Mouse (Mus musculus) testis, adult 2 months (tissue): Measurements from ENCODE around the gene Olfr1358. TPM values are rescaled to one million over a fixed set of nuclear protein-coding genes. Genes with fewer than 3 reads are reported as not detected.
"Not testable (repeated sequence)": the region's sequence is repeated elsewhere in the genome, so short reads cannot be mapped to it uniquely, and the experiment has no call there.

ENCODE experiments used
- H3K27ac ChIP-seq: fragments of 200-500 bp; 2 replicates; pipeline ENCODE4 v1.5.1; 2012; ENCODE audit warnings: low read depth, low read length; ENCODE audit not compliant: control insufficient read depth, insufficient read depth
- H3K27me3 ChIP-seq: fragments of 200-500 bp; 2 replicates; pipeline ENCODE4 v1.6.1; 2012; ENCODE audit warnings: mild to moderate bottlenecking, low read length, moderate library complexity; ENCODE audit not compliant: control insufficient read depth, insufficient read depth
- H3K36me3 ChIP-seq: fragments of 200-500 bp; 2 replicates; pipeline ENCODE4 v1.6.1; 2012; ENCODE audit warnings: mild to moderate bottlenecking, low read length; ENCODE audit not compliant: control insufficient read depth, insufficient read depth
- H3K4me1 ChIP-seq: fragments of 200-500 bp; 2 replicates; pipeline ENCODE4 v1.6.1; 2012; ENCODE audit warnings: low read length; ENCODE audit not compliant: control insufficient read depth, insufficient read depth
- H3K4me3 ChIP-seq: fragments of 200-500 bp; 2 replicates; pipeline ENCODE4 v1.5.1; 2012; ENCODE audit warnings: low read depth, mild to moderate bottlenecking, low read length, moderate library complexity, mixed read lengths; ENCODE audit not compliant: control insufficient read depth
- CTCF ChIP-seq: fragments of 200-500 bp; IDR thresholded peaks from 2 replicates; pipeline ENCODE4 v1.5.1; 2012; ENCODE audit warnings: low read depth, mild to moderate bottlenecking, inconsistent platforms, low read length, moderate library complexity; ENCODE audit not compliant: control insufficient read depth, insufficient read depth, insufficient replicate concordance
- POLR2A ChIP-seq: fragments of 200-500 bp; IDR thresholded peaks from 2 replicates; pipeline ENCODE4 v1.6.1; 2012; ENCODE audit warnings: low read depth, mild to moderate bottlenecking, inconsistent platforms, low read length, moderate library complexity; ENCODE audit not compliant: control insufficient read depth
- polyA plus RNA-seq: library from polyadenylated mRNA; depleted of rRNA; stranded (reverse); fragments of >200 nt; gene quantifications from 2 replicates; pipeline ENCODE4 v1.2.3, GENCODE M21; 2012; rRNA removed

The Olfr1358 gene
- polyA plus RNA-seq, 1 experiment, result 0.54 TPM

GRCm38 (mm10) chr10:78520260-78521005, 3.2 kb downstream of the Olfr1358 start:
- TF ChIP-seq POLR2A (no peak), CTCF (peak; percentile 36; the same call in 1 of the 2 replicates)
- peak overlapping the region; percentile 51 for H3K4me3 ChIP-seq
- H3K36me3 ChIP-seq, result no peaks in the 10 kb centered on the region
- H3K27ac ChIP-seq, result no peak overlapping the region
- no peaks in the 10 kb centered on the region for H3K27me3 ChIP-seq
- H3K4me1 ChIP-seq, result peaks cover 2% of the 10 kb centered on the region; the same call in 1 of the 2 replicates

DNA sequence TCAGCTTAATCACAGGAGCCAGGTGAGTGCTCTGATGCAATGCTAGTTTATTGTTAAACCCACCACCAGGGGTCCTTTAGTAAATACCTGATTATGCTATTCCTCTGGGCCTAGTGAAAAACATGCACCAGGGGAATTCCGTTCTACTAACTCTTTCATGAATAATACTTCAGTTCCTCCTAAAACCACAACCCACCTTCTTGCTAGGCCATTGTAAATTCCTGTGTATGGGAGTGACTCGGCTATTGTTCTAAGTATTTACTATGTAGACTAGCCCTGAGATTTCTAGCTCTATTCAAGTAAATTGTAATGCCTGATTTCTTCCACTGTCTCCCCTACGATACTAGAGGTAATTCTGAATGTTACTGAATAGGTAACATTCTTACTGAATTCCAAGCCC, 7.8 kb downstream of the Olfr1358 start:
- not testable (repeated sequence) for H3K4me3 ChIP-seq

DNA sequence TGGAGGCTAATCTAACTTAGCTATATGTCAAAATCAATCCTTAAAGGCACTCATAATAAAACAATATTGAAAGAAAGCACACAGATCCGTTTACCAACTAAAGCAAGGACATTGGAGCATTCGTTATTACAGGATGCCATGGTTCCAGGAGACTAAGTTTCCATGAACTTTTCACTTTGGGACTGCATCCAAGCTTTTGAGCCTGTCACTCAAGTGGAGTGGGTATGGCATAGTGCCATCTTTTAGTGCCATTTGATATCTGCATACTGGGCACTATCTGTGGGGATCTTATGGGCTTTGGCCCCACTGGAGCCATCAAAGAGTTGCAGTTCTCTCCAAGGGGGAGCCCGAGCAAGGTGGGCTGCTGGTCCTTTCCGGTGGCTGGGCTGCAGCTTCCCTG, 8.3 kb downstream of the Olfr1358 start:
- Histone ChIP-seq H3K27ac (no peak overlapping the region), H3K36me3 (no peaks in the 10 kb centered on the region)
- TF ChIP-seq POLR2A, result no peak
- TF ChIP-seq CTCF, result no peak

More for the DNA sequence above, 7.8 kb downstream of the Olfr1358 start:
- not testable (repeated sequence) for H3K27ac ChIP-seq, H3K27me3 ChIP-seq, H3K4me1 ChIP-seq, H3K36me3 ChIP-seq

GRCm38 (mm10) chr10:78540943-78541342, 23.7 kb downstream of the Olfr1358 start:
- no peak overlapping the region for H3K27ac ChIP-seq
- no peaks in the 10 kb centered on the region for H3K27me3 ChIP-seq

More for the DNA sequence above, 8.3 kb downstream of the Olfr1358 start:
- Histone ChIP-seq H3K4me1 (no peaks in the 10 kb centered on the region), H3K27me3 (no peaks in the 10 kb centered on the region), H3K4me3 (no peak overlapping the region)

GRCm38 (mm10) chr10:78565070-78565469, 47.8 kb downstream of the Olfr1358 start:
- Histone ChIP-seq H3K36me3 (no peaks in the 10 kb centered on the region), H3K27ac (no peak overlapping the region), H3K27me3 (no peaks in the 10 kb centered on the region), H3K4me1 (no peaks in the 10 kb centered on the region), H3K4me3 (no peak overlapping the region)
- TF ChIP-seq CTCF (no peak), POLR2A (no peak)

More at GRCm38 (mm10) chr10:78540943-78541342, 23.7 kb downstream of the Olfr1358 start:
- no peaks in the 10 kb centered on the region for H3K36me3 ChIP-seq
- no peaks in the 10 kb centered on the region for H3K4me1 ChIP-seq
- 0 out of 2 replicates have a peak, but pooled peaks have one; percentile 13 for TF ChIP-seq CTCF
- TF ChIP-seq POLR2A, result no peak
- H3K4me3 ChIP-seq, result no peak overlapping the region

DNA sequence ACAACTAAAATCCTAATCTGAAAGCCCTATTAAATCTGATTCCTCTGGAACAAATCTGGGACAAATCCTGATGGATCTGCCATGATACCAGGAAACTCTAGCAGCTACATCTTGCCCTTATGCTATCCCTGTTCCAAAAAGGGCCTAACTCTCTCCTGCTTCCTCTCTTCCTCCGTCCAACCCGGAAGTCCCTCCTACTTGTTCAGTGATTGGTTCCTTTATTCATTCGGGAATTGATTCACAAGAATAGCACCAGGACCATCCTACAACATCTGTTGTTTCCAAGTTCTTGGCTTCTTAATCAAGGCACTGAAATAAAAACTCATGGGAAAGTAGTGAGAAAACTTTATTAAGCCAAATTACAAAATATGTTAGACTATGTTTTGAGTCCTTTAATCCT, 52.0 kb downstream of the Olfr1358 start:
- Histone ChIP-seq H3K4me3 (no peak overlapping the region), H3K27ac (no peak overlapping the region), H3K4me1 (peaks cover 2% of the 10 kb centered on the region), H3K36me3 (no peaks in the 10 kb centered on the region), H3K27me3 (no peaks in the 10 kb centered on the region)
- TF ChIP-seq POLR2A (no peak), CTCF (no peak)

DNA sequence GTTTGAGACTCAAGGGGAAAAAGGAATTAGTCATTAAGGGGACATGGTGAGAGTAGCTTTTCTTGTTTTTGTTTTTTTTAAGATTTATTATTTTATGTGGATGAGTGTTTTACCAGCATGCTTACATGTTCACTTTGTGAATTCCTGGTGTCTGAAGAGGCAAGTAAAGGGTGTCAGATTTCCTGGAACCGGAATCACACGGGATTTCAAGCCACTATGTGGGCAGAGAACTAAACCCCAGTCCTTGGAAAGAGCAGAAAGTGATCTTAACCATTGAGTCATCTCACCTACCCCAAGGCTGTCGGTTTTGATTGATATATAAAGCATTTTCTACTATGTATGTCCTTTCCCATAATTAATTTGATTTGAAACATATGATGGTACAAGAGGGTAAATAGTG, 52.5 kb downstream of the Olfr1358 start:
- Histone ChIP-seq H3K4me3 (no peak overlapping the region), H3K27me3 (no peaks in the 10 kb centered on the region), H3K4me1 (peaks cover 7% of the 10 kb centered on the region), H3K27ac (no peak overlapping the region), H3K36me3 (no peaks in the 10 kb centered on the region)
- TF ChIP-seq CTCF (no peak), POLR2A (no peak)

Other genes with a start within 250 kb of the Olfr1358 start
- gene Agpat3, start 164.9 kb upstream of the Olfr1358 start, polyA plus RNA-seq, result 1,109 and 1,110 TPM in 2 replicates
- 349 and 360 TPM in 2 replicates for gene Rrp1, start 104.4 kb upstream of the Olfr1358 start, polyA plus RNA-seq
- gene Cstb, start 91.8 kb upstream of the Olfr1358 start, polyA plus RNA-seq, result 17.6 and 20.3 TPM in 2 replicates
- gene Pdxk, start 52.5 kb upstream of the Olfr1358 start, polyA plus RNA-seq, result 3.9 and 4.1 TPM in 2 replicates
- gene Ilvbl, start 56.9 kb downstream of the Olfr1358 start, polyA plus RNA-seq, result 11.1 and 12.0 TPM in 2 replicates
- 1.4 and 1.6 TPM in 2 replicates for gene Syde1, start 74.5 kb downstream of the Olfr1358 start, polyA plus RNA-seq
- gene Olfr1357, start 100.6 kb downstream of the Olfr1358 start, polyA plus RNA-seq, result not detected in 2 replicates
- not detected in 2 replicates for gene Casp14, start 200.9 kb downstream of the Olfr1358 start, polyA plus RNA-seq
- gene Ccdc105, start 235.6 kb downstream of the Olfr1358 start, polyA plus RNA-seq, result 93.9 and 119 TPM in 2 replicates